Mouse (Mus musculus) neural tube, embryonic 13.5 days (tissue): Measurements from ENCODE around the gene Gm14137. TPM values are rescaled to one million over a fixed set of nuclear protein-coding genes. Genes with fewer than 3 reads are reported as not detected.

Experiments used
- ATAC-seq: fragments of 200-750 bp; cut with Nextera tagmentation; 2 replicates; pipeline ENCODE4 v1.8.0; 2017; ENCODE audit warnings: low read depth, mild to moderate bottlenecking, moderate TSS enrichment, moderate library complexity
- H3K27ac ChIP-seq: fragments of 300-500 bp; sonication (generic); replicated peaks from 2 replicates; pipeline ENCODE4 v1.5.1; 2015; ENCODE audit warnings: moderate library complexity, mild to moderate bottlenecking, inconsistent platforms
- H3K27me3 ChIP-seq: fragments of 300-500 bp; sonication (generic); 2 replicates; pipeline ENCODE4 v1.6.1; 2015; ENCODE audit warnings: mild to moderate bottlenecking, inconsistent platforms
- H3K36me3 ChIP-seq: fragments of 300-500 bp; sonication (generic); 2 replicates; pipeline ENCODE4 v1.6.1; 2015; ENCODE audit warnings: mild to moderate bottlenecking, inconsistent platforms
- H3K4me1 ChIP-seq: fragments of 300-500 bp; sonication (generic); replicated peaks from 2 replicates; pipeline ENCODE4 v1.6.1; 2015; ENCODE audit warnings: inconsistent platforms
- H3K4me2 ChIP-seq: fragments of 300-500 bp; sonication (generic); 2 replicates; pipeline ENCODE4 v1.6.1; 2015; ENCODE audit warnings: inconsistent platforms, mild to moderate bottlenecking, moderate library complexity
- H3K4me3 ChIP-seq: fragments of 300-500 bp; sonication (generic); 2 replicates; pipeline ENCODE4 v1.5.1; 2015; ENCODE audit warnings: mild to moderate bottlenecking, inconsistent platforms
- H3K9ac ChIP-seq: fragments of 300-500 bp; sonication (generic); 2 replicates; pipeline ENCODE4 v1.6.1; 2015; ENCODE audit warnings: moderate library complexity, mild to moderate bottlenecking, inconsistent platforms
- H3K9me3 ChIP-seq: fragments of 300-500 bp; sonication (generic); 2 replicates; pipeline ENCODE4 v1.6.1; 2016; ENCODE audit warnings: inconsistent platforms
- WGBS: fragments of 180-500 bp; shearing (Covaris S2); methylation state at CpG from one replicate; pipeline ENCODE4 v1.1.7; 2015; 5-methylcytosine and 5-hydroxymethylcytosine counted together
- polyA plus RNA-seq: library from polyadenylated mRNA; unstranded; fragments of >200 nt; fragmentation: Nextera tagmentation; extraction: Ambion mirVana; gene quantifications from 2 replicates; pipeline ENCODE4 v1.2.1, GENCODE M21; 2015

Gene Gm14137
- polyA plus RNA-seq, 1 experiment from 2014 or later, result 0.66 TPM

GRCm38 (mm10) chr2:119175614-119176013 is 1.3 kb downstream of the Gm14137 start:
- 77% methylated on average over 6 of the region's 6 CpGs for WGBS
- no peak overlapping the region for H3K4me2 ChIP-seq
- peaks cover 42% of the 10 kb centered on the region for H3K36me3 ChIP-seq
- H3K4me1 ChIP-seq, result peaks cover 43% of the 10 kb centered on the region
- no peak overlapping the region for H3K4me3 ChIP-seq
- H3K9me3 ChIP-seq, result no peaks in the 10 kb centered on the region
- H3K27me3 ChIP-seq, result 0 out of 2 replicates have a peak, but pooled peaks cover 4% of the 10 kb centered on the region
- H3K27ac ChIP-seq, result no peak overlapping the region
- ATAC-seq, result no peak
- H3K9ac ChIP-seq, result no peak overlapping the region

GRCm38 (mm10) chr2:119176761-119177160 is 2.5 kb downstream of the Gm14137 start:
- peaks cover 35% of the 10 kb centered on the region for H3K4me1 ChIP-seq
- no peaks in the 10 kb centered on the region for H3K9me3 ChIP-seq
- 58% methylated on average over 3 of the region's 3 CpGs for WGBS
- no peak overlapping the region for H3K4me3 ChIP-seq
- H3K9ac ChIP-seq, result no peak overlapping the region
- peaks cover 47% of the 10 kb centered on the region for H3K36me3 ChIP-seq
- H3K4me2 ChIP-seq, result no peak overlapping the region
- 0 out of 2 replicates have a peak, but pooled peaks cover 4% of the 10 kb centered on the region for H3K27me3 ChIP-seq
- no peak for ATAC-seq
- no peak overlapping the region for H3K27ac ChIP-seq

- Histone ChIP-seq H3K27ac (no peak overlapping the region), H3K27me3 (0 out of 2 replicates have a peak, but pooled peaks cover 4% of the 10 kb centered on the region), H3K9ac (no peak overlapping the region), H3K4me2 (no peak overlapping the region), H3K4me1 (peaks cover 28% of the 10 kb centered on the region), H3K36me3 (peaks cover 52% of the 10 kb centered on the region), H3K4me3 (no peak overlapping the region), H3K9me3 (no peaks in the 10 kb centered on the region)
- 94% methylated on average over 5 of the region's 5 CpGs for WGBS
- ATAC-seq, result no peak
Measured at GRCm38 (mm10) chr2:119177384-119177939, 3.2 kb downstream of the Gm14137 start.

GRCm38 (mm10) chr2:119182914-119183313 is 8.6 kb downstream of the Gm14137 start:
- WGBS, result 70% methylated on average over 7 of the region's 7 CpGs
- Histone ChIP-seq H3K9ac (no peak overlapping the region), H3K4me1 (no peaks in the 10 kb centered on the region), H3K36me3 (peaks cover 67% of the 10 kb centered on the region), H3K4me3 (no peak overlapping the region), H3K27me3 (no peaks in the 10 kb centered on the region), H3K27ac (no peak overlapping the region), H3K9me3 (no peaks in the 10 kb centered on the region), H3K4me2 (no peak overlapping the region)
- no peak for ATAC-seq

GRCm38 (mm10) chr2:119189029-119189710 is 14.9 kb downstream of the Gm14137 start:
- Histone ChIP-seq H3K4me3 (peak overlapping the region; percentile 29), H3K4me1 (peaks cover 8% of the 10 kb centered on the region; the same call in 1 of the 2 replicates)
- peak; percentile 90 for ATAC-seq

GRCm38 (mm10) chr2:119190969-119191368 is 16.7 kb downstream of the Gm14137 start:
- Histone ChIP-seq H3K36me3 (peaks cover 2% of the 10 kb centered on the region; the same call in 1 of the 2 replicates), H3K27me3 (no peaks in the 10 kb centered on the region), H3K4me1 (peaks cover 8% of the 10 kb centered on the region; the same call in 1 of the 2 replicates), H3K9me3 (no peaks in the 10 kb centered on the region), H3K27ac (no peak overlapping the region), H3K4me2 (no peak overlapping the region), H3K9ac (no peak overlapping the region), H3K4me3 (no peak overlapping the region)
- WGBS, result 88% methylated on average over 5 of the region's 5 CpGs
- no peak for ATAC-seq

More at GRCm38 (mm10) chr2:119189029-119189710, 14.9 kb downstream of the Gm14137 start:
- H3K36me3 ChIP-seq, result peaks cover 16% of the 10 kb centered on the region
- peak overlapping the region; percentile 60 for H3K4me2 ChIP-seq
- 11% methylated on average over 15 of the region's 15 CpGs for WGBS
- no peak overlapping the region for H3K27ac ChIP-seq
- 0 out of 2 replicates have a peak overlapping the region, but pooled peaks have one; percentile 36 for H3K9ac ChIP-seq
- no peaks in the 10 kb centered on the region for H3K9me3 ChIP-seq
- no peaks in the 10 kb centered on the region for H3K27me3 ChIP-seq

- Histone ChIP-seq H3K9ac (no peak overlapping the region), H3K27me3 (no peaks in the 10 kb centered on the region), H3K4me3 (no peak overlapping the region), H3K4me2 (no peak overlapping the region), H3K4me1 (peaks cover 6% of the 10 kb centered on the region), H3K36me3 (no peaks in the 10 kb centered on the region), H3K9me3 (no peaks in the 10 kb centered on the region), H3K27ac (no peak overlapping the region)
- no peak for ATAC-seq
- 94% methylated on average over 5 of the region's 5 CpGs for WGBS
Measured at GRCm38 (mm10) chr2:119194140-119194539, 19.8 kb downstream of the Gm14137 start.

GRCm38 (mm10) chr2:119196316-119197108 is 22.2 kb downstream of the Gm14137 start:
- H3K4me3 ChIP-seq, result no peak overlapping the region
- peaks cover 4% of the 10 kb centered on the region; the same call in 1 of the 2 replicates for H3K4me1 ChIP-seq
- 33% methylated on average over 4 of the region's 4 CpGs for WGBS
- no peak overlapping the region for H3K9ac ChIP-seq
- H3K27ac ChIP-seq, result no peak overlapping the region
- H3K4me2 ChIP-seq, result no peak overlapping the region
- H3K27me3 ChIP-seq, result no peaks in the 10 kb centered on the region
- ATAC-seq, result no peak
- no peaks in the 10 kb centered on the region for H3K9me3 ChIP-seq
- no peaks in the 10 kb centered on the region for H3K36me3 ChIP-seq

- ATAC-seq, result no peak
- no peaks in the 10 kb centered on the region for H3K27me3 ChIP-seq
Measured at GRCm38 (mm10) chr2:119197493-119197892, 23.2 kb downstream of the Gm14137 start.

GRCm38 (mm10) chr2:119198049-119198448 is 23.7 kb downstream of the Gm14137 start:
- H3K27ac ChIP-seq, result no peak overlapping the region
- no peaks in the 10 kb centered on the region for H3K36me3 ChIP-seq
- H3K27me3 ChIP-seq, result no peaks in the 10 kb centered on the region
- no peak overlapping the region for H3K4me3 ChIP-seq
- H3K9me3 ChIP-seq, result no peaks in the 10 kb centered on the region
- H3K4me1 ChIP-seq, result peaks cover 7% of the 10 kb centered on the region
- WGBS, result 71% methylated on average over 1 of the region's 1 CpGs
- H3K4me2 ChIP-seq, result no peak overlapping the region
- no peak overlapping the region for H3K9ac ChIP-seq
- ATAC-seq, result no peak

More at GRCm38 (mm10) chr2:119197493-119197892, 23.2 kb downstream of the Gm14137 start:
- no peaks in the 10 kb centered on the region for H3K9me3 ChIP-seq
- H3K27ac ChIP-seq, result no peak overlapping the region
- no peak overlapping the region for H3K4me2 ChIP-seq
- no peaks in the 10 kb centered on the region for H3K36me3 ChIP-seq
- no peak overlapping the region for H3K4me3 ChIP-seq
- no peak overlapping the region for H3K9ac ChIP-seq
- peaks cover 4% of the 10 kb centered on the region; the same call in 1 of the 2 replicates for H3K4me1 ChIP-seq
- WGBS, result 90% methylated on average over 1 of the region's 1 CpGs

GRCm38 (mm10) chr2:119198934-119199333 is 24.6 kb downstream of the Gm14137 start:
- Histone ChIP-seq H3K4me2 (no peak overlapping the region), H3K27ac (no peak overlapping the region), H3K4me3 (no peak overlapping the region), H3K27me3 (no peaks in the 10 kb centered on the region), H3K9me3 (no peaks in the 10 kb centered on the region), H3K4me1 (peaks cover 15% of the 10 kb centered on the region), H3K36me3 (no peaks in the 10 kb centered on the region), H3K9ac (no peak overlapping the region)
- no peak for ATAC-seq
- 70% methylated on average over 3 of the region's 3 CpGs for WGBS

- no peak overlapping the region for H3K9ac ChIP-seq
- H3K27ac ChIP-seq, result no peak overlapping the region
- no peak overlapping the region for H3K4me2 ChIP-seq
- no peaks in the 10 kb centered on the region for H3K9me3 ChIP-seq
- no peak for ATAC-seq
- no peaks in the 10 kb centered on the region for H3K36me3 ChIP-seq
- 56% methylated on average over 5 of the region's 5 CpGs for WGBS
- H3K27me3 ChIP-seq, result no peaks in the 10 kb centered on the region
- no peak overlapping the region for H3K4me3 ChIP-seq
- peaks cover 23% of the 10 kb centered on the region for H3K4me1 ChIP-seq
Measured at GRCm38 (mm10) chr2:119202914-119203453, 28.7 kb downstream of the Gm14137 start.
